Mouse (Mus musculus): Measurements from ENCODE around the gene Sorcs2.

DNA sequence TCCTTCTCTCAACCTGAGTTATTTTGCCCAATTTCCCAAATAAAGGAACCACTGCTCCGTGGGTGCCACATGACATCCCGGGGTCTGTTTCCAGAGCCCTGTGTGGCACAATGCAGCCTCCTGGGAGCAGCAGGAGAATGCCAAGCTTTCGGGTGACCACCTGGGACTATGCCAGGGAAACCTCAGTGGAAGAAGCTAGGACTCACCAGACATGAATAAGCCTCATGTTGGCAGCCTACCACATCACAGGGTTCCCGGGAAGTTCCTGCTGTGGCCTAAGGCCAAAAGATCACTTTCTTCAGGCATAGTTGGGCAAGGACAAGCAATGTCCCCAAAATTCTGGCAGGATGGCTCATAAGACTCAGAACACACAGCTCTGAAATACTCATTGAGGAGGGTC is 51.2 kb downstream of the Sorcs2 start:
- TF ChIP-seq CTCF (conservative IDR thresholded peaks at IDR 0.05 in 1 of 2, IDR thresholded peaks at IDR 0.05 in 1 of 2; ENCODE audit: low read depth in 2 of 2, low read length in 2 of 2): no peak
- no peak for TF ChIP-seq USF1 (IDR thresholded peaks at IDR 0.05; ENCODE audit: low read depth, low read length)
- no peak for TF ChIP-seq HCFC1 (IDR thresholded peaks at IDR 0.05; ENCODE audit: low read depth, low read length)
- no peak for TF ChIP-seq ZMIZ1 (IDR thresholded peaks at IDR 0.05; ENCODE audit: low read depth, low read length)
- TF ChIP-seq TCF12 (IDR thresholded peaks at IDR 0.05; ENCODE audit: low read depth, low read length): no peak
- TF ChIP-seq POLR2A (IDR thresholded peaks at IDR 0.05; ENCODE audit: low read depth, low read length): no peak
- no peak for TF ChIP-seq MAFK (IDR thresholded peaks at IDR 0.05; ENCODE audit: insufficient replicate concordance, low read length)
- no peak for TF ChIP-seq POLR2AphosphoS2 (IDR thresholded peaks at IDR 0.05; ENCODE audit: low read depth, low read length)
- no peak for TF ChIP-seq MYC (IDR thresholded peaks at IDR 0.05; ENCODE audit: low read depth, low read length)

All from CH12.LX (cell line).